Mouse (Mus musculus): Measurements from ENCODE around the gene Fap. TPM values are rescaled to one million over a fixed set of nuclear protein-coding genes. Genes with fewer than 3 reads are reported as not detected.

The Fap gene
- total RNA-seq, 2 experiments from 2014 or later, result 3.8 to 6.7 TPM

GRCm38 (mm10) chr2:62535483-62535882 lies 38.4 kb downstream of the Fap start:
- no peak for DNase-seq (ENCODE audit: low spot score in 2 of 2)

GRCm38 (mm10) chr2:62531065-62531464 lies 42.8 kb downstream of the Fap start:
- DNase-seq (ENCODE audit: low spot score in 2 of 2), result no peak

- peak in 1 of 2 experiments; percentile 31 for DNase-seq (ENCODE audit: low spot score in 2 of 2)
These were observed 47.5 kb downstream of the Fap start for GRCm38 (mm10) chr2:62526399-62526798.

GRCm38 (mm10) chr2:62517790-62518189 lies 56.1 kb downstream of the Fap start:
- DNase-seq (ENCODE audit: low spot score in 2 of 2), result peak; percentile 40 to 55

GRCm38 (mm10) chr2:62514477-62514876 lies 59.4 kb downstream of the Fap start:
- no peak for DNase-seq (ENCODE audit: low spot score in 2 of 2)

GRCm38 (mm10) chr2:62513477-62513876 lies 60.4 kb downstream of the Fap start:
- DNase-seq (ENCODE audit: low spot score in 2 of 2), result peak; percentile 84 to 85

- DNase-seq (ENCODE audit: low spot score in 2 of 2), result no peak
These were observed 66.7 kb downstream of the Fap start for GRCm38 (mm10) chr2:62507130-62507529.

- DNase-seq (ENCODE audit: low spot score in 2 of 2), result no peak
These were observed 67.4 kb downstream of the Fap start for GRCm38 (mm10) chr2:62506441-62506840.

GRCm38 (mm10) chr2:62504269-62504796 lies 69.5 kb downstream of the Fap start:
- DNase-seq (ENCODE audit: low spot score in 2 of 2), result no peak

GRCm38 (mm10) chr2:62503326-62503725 lies 70.5 kb downstream of the Fap start:
- no peak for DNase-seq (ENCODE audit: low spot score in 2 of 2)

- DNase-seq (ENCODE audit: low spot score in 2 of 2), result no peak
These were observed 71.4 kb downstream of the Fap start for GRCm38 (mm10) chr2:62502516-62502915.

GRCm38 (mm10) chr2:62498821-62499220 lies 75.1 kb downstream of the Fap start:
- DNase-seq (ENCODE audit: low spot score in 2 of 2), result no peak

GRCm38 (mm10) chr2:62498086-62498485 lies 75.8 kb downstream of the Fap start:
- DNase-seq (ENCODE audit: low spot score in 2 of 2), result no peak

GRCm38 (mm10) chr2:62497333-62498002 lies 76.4 kb downstream of the Fap start:
- DNase-seq (ENCODE audit: low spot score in 2 of 2), result no peak

- DNase-seq (ENCODE audit: low spot score in 2 of 2), result peak in 1 of 2 experiments; percentile 18
These were observed 78.5 kb downstream of the Fap start for GRCm38 (mm10) chr2:62495407-62495806.

GRCm38 (mm10) chr2:62489832-62490231 lies 84.0 kb downstream of the Fap start:
- DNase-seq (ENCODE audit: low spot score in 2 of 2), result no peak

GRCm38 (mm10) chr2:62484906-62485305 lies 89.0 kb downstream of the Fap start:
- DNase-seq (ENCODE audit: low spot score in 2 of 2), result no peak

- no peak for DNase-seq (ENCODE audit: low spot score in 2 of 2)
These were observed 90.3 kb downstream of the Fap start, which contains the start of gene Gcg for GRCm38 (mm10) chr2:62483550-62483949. Gene Gcg, minus strand, starts transcription at chr2:62483650.

- DNase-seq (ENCODE audit: low spot score in 2 of 2), result no peak
These were observed 93.3 kb downstream of the Fap start for GRCm38 (mm10) chr2:62480285-62481198.

- DNase-seq (ENCODE audit: low spot score in 2 of 2), result no peak
These were observed 104.3 kb downstream of the Fap start for GRCm38 (mm10) chr2:62469551-62469950.

- no peak for DNase-seq (ENCODE audit: low spot score in 2 of 2)
These were observed 110.6 kb downstream of the Fap start for GRCm38 (mm10) chr2:62463287-62463686.

- no peak for DNase-seq (ENCODE audit: low spot score in 2 of 2)
These were observed 111.7 kb downstream of the Fap start for GRCm38 (mm10) chr2:62462174-62462573.
